Mouse (Mus musculus) heart, postnatal 36 days (tissue): ENCODE measurements at regions not wholly inside any gene's neighbourhood (a gene's known extent, or its start where the extent isn't known, plus 50 kb on each side); places are given as distances from the start of the nearest gene placed in this dataset.

Experiments
- DNase-seq, 2 experiments: peaks; one replicate each; pipeline ENCODE4 v3.0.0; 2021 to 2022
- intact Hi-C: fragments of 180-260 bp; cut with DNase I; formaldehyde crosslinking; loops from one replicate; pipeline ENCODE4 v1.15.1; 2025

- intact Hi-C loops: no loop called here
- DNase-seq: no peak
These were observed 426.4 kb downstream of the Hsfy2 start for GRCm38 (mm10) chr1:56210712-56211371.

GRCm38 (mm10) chr1:56206615-56207267 is 430.5 kb downstream of the Hsfy2 start:
- no peak for DNase-seq
- intact Hi-C loops: no loop called here

DNA sequence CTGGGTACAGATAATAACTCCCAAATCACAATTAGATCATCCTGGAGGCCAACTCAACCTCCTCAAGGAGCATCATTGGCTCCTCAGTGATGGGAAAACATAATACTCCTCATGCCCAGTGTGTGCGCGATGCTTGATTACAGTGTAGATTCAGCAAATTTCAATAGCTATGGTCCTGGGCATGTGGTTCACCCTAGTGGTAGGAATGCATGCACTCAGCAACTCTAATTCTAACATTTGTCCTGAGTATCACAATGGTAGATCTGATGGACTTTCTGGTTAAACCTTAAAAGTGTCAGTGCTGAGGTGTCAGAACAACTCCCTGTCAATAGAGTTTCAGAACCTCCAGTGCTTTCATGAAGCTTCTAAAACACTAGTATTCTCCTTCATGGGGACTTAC is 442.0 kb downstream of the Hsfy2 start:
- intact Hi-C loops: no loop called here
- no peak for DNase-seq

GRCm38 (mm10) chr1:56183503-56184198 is 453.6 kb downstream of the Hsfy2 start:
- no peak for DNase-seq
- intact Hi-C loops: no loop called here

DNA sequence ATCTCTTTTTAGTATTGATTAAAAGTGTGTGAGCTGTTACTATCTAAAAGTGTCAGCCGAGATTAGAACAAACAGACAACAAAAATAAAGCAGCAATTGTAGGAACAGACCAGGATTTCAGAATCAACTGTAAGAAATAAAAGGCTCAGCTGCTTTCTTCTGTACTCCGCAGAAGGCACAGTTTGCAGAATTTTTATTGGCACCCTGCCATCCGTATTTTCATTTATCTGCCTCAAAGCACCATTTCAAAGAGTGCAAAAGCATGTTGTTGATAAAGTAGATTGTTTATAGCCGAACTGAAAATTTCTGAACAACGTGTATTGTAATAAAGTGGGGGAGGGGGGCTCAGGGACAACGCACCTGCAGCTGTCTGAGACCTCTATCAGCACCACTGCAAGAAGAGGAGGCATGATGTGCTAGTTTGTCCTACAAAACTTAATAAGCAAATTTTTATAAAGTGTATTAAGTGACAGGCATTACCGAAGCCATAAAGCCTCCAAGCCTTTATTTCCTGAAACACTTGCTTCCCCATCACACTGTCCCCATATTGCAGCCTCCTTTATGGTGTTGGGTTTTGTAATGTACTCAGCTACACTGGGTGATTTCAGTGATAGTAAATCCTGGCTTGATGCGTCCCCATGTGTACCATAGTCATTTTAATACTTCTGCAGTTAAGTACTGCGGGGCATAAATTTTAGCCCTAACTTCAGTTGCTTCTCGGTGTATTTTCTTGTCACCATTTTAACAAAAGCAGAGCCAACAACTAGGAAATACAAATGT is 457.8 kb downstream of the Hsfy2 start:
- DNase-seq: no peak
- intact Hi-C loops: no loop called here

- intact Hi-C loops: no loop called here
- DNase-seq: no peak
These were observed 466.1 kb downstream of the Hsfy2 start for GRCm38 (mm10) chr1:56171157-56171556.

- DNase-seq: no peak
- intact Hi-C loops: no loop called here
These were observed 468.5 kb downstream of the Hsfy2 start for GRCm38 (mm10) chr1:56168712-56169111.

DNA sequence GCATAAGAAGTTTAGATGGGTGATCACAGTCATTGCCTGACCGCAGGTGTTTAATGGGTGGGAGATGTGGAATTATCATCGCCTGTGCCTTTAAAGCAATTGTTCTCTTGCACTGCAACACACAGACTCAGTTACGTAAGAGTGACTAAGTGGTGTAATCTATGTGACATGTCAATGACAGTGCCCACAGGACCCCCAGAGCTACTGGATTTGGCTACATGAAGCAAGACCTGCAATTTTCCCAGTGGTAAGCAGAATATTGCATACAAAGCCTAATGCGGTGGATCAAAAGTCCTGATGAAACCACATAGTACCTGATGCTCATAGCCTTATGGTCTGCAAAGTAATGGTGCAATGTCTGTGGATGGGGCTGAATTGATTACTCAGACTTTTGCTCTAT is 469.2 kb downstream of the Hsfy2 start:
- no peak for DNase-seq
- intact Hi-C loops: no loop called here

DNA sequence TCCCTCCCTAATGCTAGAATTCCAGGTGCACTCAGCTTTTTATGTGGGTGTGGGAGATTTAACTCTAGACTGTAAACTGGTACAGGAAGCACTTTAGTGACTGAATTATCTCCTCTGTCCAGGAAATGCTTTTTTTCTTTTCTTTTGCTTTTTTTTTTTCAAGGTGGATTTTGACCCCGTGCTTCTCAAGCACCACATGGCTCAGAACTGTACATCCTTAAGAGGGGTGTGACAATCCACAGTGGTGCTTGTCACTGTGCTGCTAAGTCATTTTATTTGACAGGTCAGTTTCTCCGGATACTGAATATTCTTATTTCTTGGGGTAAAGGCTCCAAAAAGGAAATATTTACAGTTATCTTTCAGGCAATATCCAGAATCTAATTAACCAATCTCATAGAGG is 472.0 kb downstream of the Hsfy2 start:
- DNase-seq: no peak
- intact Hi-C loops: no loop called here

DNA sequence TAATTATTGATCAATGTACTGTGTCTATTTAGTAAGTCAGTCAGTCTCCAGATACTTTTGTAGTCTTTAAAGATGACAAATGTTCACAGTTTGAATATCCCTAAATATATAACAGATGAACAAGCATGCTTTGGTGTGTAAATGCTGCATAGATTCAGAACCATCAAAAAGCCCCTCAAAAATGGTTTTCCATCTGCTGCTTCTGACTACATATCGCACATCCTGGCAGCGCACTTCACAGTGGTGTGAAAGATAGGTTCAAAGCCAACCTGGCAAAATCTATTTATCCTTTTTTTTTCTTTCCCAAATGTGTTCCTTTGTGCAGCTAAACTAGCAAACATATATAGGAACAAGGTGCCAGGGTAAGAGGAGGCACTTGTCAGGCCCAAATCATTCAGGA is 472.9 kb downstream of the Hsfy2 start:
- no peak for DNase-seq
- intact Hi-C loops: no loop called here

DNA sequence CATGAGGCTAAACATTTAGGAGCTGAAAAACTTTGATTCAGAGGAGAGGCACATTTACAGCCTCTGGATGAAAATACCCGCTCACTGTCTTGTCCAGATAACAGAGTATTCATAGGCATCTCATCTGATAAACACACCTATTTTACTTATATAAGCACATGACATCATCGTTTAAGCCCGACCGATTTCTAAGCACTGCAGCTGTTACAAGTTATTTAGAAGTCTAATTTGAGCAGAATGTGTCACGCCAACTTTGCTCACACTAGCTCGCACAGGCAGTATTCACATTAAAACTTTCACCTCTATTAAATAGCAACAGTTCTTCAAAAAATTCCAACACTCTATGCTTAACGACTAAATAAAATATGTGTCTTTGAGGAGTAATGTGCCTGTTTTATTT is 506.3 kb downstream of the Hsfy2 start:
- intact Hi-C loops: no loop called here
- DNase-seq: no peak

DNA sequence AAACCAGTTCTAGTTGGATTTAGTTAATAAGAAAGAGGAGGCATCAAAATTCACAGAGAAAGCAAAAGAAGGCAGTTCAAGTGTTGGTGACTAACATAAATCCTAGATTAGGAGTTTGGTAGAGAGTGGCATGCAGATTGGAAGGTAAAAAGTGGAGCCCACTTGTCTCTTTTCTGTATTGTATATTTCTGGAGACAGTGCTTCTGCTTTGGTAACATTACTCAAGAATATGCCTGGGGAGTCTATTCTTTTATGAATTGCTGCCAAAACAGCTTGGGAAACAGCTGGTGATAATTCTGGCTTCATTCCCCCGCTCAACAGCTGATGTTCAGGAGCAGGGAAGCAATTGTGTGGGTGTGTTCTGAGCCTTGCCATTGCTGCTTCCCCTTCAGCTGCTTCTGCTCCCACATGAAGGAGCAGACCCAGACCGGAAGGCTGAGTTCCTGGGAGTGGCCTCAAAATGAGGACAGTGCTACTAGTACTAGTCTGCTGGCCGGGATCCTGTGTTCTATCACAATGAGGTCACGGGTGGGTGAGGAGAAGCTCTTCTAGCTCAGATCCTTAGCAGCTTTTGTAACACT is 547.9 kb downstream of the Hsfy2 start:
- intact Hi-C loops: no loop called here
- DNase-seq: peak; percentile 59

GRCm38 (mm10) chr1:56088357-56088756 is 548.9 kb downstream of the Hsfy2 start:
- DNase-seq: no peak
- intact Hi-C loops: no loop called here

- DNase-seq: no peak
- intact Hi-C loops: no loop called here
These were observed 560.5 kb downstream of the Hsfy2 start for GRCm38 (mm10) chr1:56076757-56077156.

DNA sequence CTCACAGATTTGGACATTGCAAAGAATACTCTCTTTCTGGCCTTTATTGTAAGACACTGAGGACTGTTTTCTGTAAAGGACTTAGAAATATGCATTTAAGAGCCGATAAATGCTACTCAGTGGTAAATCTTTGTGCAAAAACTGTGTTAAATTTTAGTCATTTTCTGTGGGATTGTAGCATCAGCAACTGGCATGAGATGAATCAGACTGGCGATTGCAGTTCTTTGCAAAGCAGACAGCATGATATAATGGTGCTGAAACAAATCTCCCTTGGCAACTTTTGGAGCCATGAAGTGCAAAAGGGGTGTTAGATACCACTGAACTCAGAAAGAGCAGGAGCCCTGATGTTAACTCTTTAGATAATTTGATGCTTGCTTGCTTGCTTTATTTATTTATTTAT is 565.0 kb downstream of the Hsfy2 start:
- intact Hi-C loops: no loop called here
- no peak for DNase-seq

DNA sequence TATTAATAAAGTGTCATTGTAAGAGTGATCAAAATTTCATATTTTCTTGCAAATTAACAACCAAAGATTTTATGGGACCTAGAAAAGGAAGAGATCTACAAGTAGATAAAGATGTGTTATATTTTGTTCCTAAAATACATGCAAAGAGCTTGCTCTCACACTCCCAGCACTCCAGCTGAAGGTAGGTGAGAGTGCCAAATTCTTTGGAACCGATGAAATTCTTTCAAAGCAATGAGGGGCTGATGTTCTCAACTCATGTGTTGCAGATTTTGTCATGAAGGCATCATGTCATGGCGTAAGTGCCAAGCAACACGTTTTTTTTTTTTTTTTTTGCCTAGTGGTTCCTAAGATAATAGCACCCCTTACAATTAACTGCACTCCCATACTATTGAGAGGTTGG is 573.8 kb downstream of the Hsfy2 start:
- intact Hi-C loops: no loop called here
- DNase-seq: no peak
